Mouse (Mus musculus): ENCODE data around the gene Usp30.
A peak's percentile ranks its signal among the peaks of the same experiment; 100 is the strongest.

Gene Usp30

GRCm38 (mm10) chr5:114065161-114065560 is at the start of gene Usp30:
Gene Usp30 (plus strand): TSS chr5:114065461.
- no peak for DNase-seq

- no peak for DNase-seq
Observed at GRCm38 (mm10) chr5:114024390-114024789, 40.9 kb upstream of the Usp30 start.

GRCm38 (mm10) chr5:114024885-114025284 is 40.4 kb upstream of the Usp30 start:
- DNase-seq: no peak

- DNase-seq: no peak
Observed at GRCm38 (mm10) chr5:114027217-114027944, 37.9 kb upstream of the Usp30 start.

- peak; percentile 81 for DNase-seq
Observed at GRCm38 (mm10) chr5:114028111-114028510, 37.1 kb upstream of the Usp30 start.

- no peak for DNase-seq
Observed at GRCm38 (mm10) chr5:114030652-114031051, 34.6 kb upstream of the Usp30 start.

GRCm38 (mm10) chr5:114032161-114032763 is 33.0 kb upstream of the Usp30 start:
- DNase-seq: no peak

- no peak for DNase-seq
Observed at GRCm38 (mm10) chr5:114034393-114034792, 30.9 kb upstream of the Usp30 start.

GRCm38 (mm10) chr5:114035111-114035510 is 30.1 kb upstream of the Usp30 start:
- DNase-seq: peak; percentile 49

- no peak for DNase-seq
Observed at GRCm38 (mm10) chr5:114040508-114040907, 24.8 kb upstream of the Usp30 start.

GRCm38 (mm10) chr5:114040911-114041310 is 24.4 kb upstream of the Usp30 start:
- DNase-seq: no peak

- DNase-seq: no peak
Observed at GRCm38 (mm10) chr5:114041327-114041930, 23.8 kb upstream of the Usp30 start.

GRCm38 (mm10) chr5:114043800-114044199 is 21.5 kb upstream of the Usp30 start:
- DNase-seq: no peak

- no peak for DNase-seq
Observed at GRCm38 (mm10) chr5:114045134-114045533, 20.1 kb upstream of the Usp30 start.

- DNase-seq: no peak
Observed at GRCm38 (mm10) chr5:114046151-114046550, 19.1 kb upstream of the Usp30 start.

- DNase-seq: no peak
Observed at GRCm38 (mm10) chr5:114046604-114047003, 18.7 kb upstream of the Usp30 start.

- DNase-seq: no peak
Observed at GRCm38 (mm10) chr5:114047182-114047581, 18.1 kb upstream of the Usp30 start.

GRCm38 (mm10) chr5:114048731-114049308 is 16.4 kb upstream of the Usp30 start:
- no peak for DNase-seq

GRCm38 (mm10) chr5:114052246-114052761 is 13.0 kb upstream of the Usp30 start:
- peak; percentile 67 for DNase-seq

GRCm38 (mm10) chr5:114057129-114057731 is 8.0 kb upstream of the Usp30 start:
- DNase-seq: peak; percentile 44

GRCm38 (mm10) chr5:114061675-114062074 is 3.6 kb upstream of the Usp30 start:
- no peak for DNase-seq

- DNase-seq: no peak
Observed at GRCm38 (mm10) chr5:114063958-114064357, 1.3 kb upstream of the Usp30 start.

- no peak for DNase-seq
Observed at GRCm38 (mm10) chr5:114066601-114067000, 1.3 kb downstream of the Usp30 start.
